Mouse (Mus musculus) brain, adult 10 weeks (tissue): Measurements from ENCODE around the gene Cxcl14. TPM values are rescaled to one million over a fixed set of nuclear protein-coding genes. Genes with fewer than 3 reads are reported as not detected.

Experiments
- polyA plus RNA-seq: library from polyadenylated mRNA; stranded (reverse); fragments of 350-450 nt; fragmentation: Illumina TruSeq; extraction: RNeasy Lipid Tissue Mini Kit (QIAGEN cat#74804); gene quantifications from one replicate; pipeline ENCODE4 v1.2.3, GENCODE M21; 2015; ENCODE audit warnings: low read depth, low replicate concordance

The Cxcl14 gene
- 124 TPM for polyA plus RNA-seq

GRCm38 (mm10) chr13:56295943-56296658 lies at the start of gene Cxcl14:
Cxcl14 (minus strand) TSS chr13:56296551.

GRCm38 (mm10) chr13:56251924-56252619 lies 44.3 kb downstream of the Cxcl14 start, which contains the start of gene Neurog1:
Neurog1 (minus strand) TSS chr13:56252163.

Other genes with a start within 250 kb of the Cxcl14 start
- 95.6 TPM for gene H2afy, start 160.2 kb downstream of the Cxcl14 start, polyA plus RNA-seq
- gene Tifab, start 117.7 kb downstream of the Cxcl14 start, polyA plus RNA-seq, result 3.4 TPM
- gene Neurog1, start 44.4 kb downstream of the Cxcl14 start, polyA plus RNA-seq, result not detected
- not detected for gene Gm3045, start 130.0 kb upstream of the Cxcl14 start, polyA plus RNA-seq
- gene Slc25a48, start 141.8 kb upstream of the Cxcl14 start, polyA plus RNA-seq, result not detected
- not detected for gene Il9, start 185.7 kb upstream of the Cxcl14 start, polyA plus RNA-seq
- gene Fbxl21, start 225.9 kb upstream of the Cxcl14 start, polyA plus RNA-seq, result 8.6 TPM